Mouse (Mus musculus) kidney, adult 2 months (tissue): ENCODE measurements around the gene Reg3g. TPM values are rescaled to one million over a fixed set of nuclear protein-coding genes. Genes with fewer than 3 reads are reported as not detected.
"Not testable (repeated sequence)": the region's sequence is repeated elsewhere in the genome, so short reads cannot be mapped to it uniquely, and the experiment has no call there.

Source experiments
- DNase-seq: peaks from one replicate; pipeline ENCODE4 v3.0.0; 2021
- H3K27ac ChIP-seq: fragments of 200-500 bp; 2 replicates; pipeline ENCODE4 v1.5.1; 2012; ENCODE audit warnings: low read depth, low read length, control low read depth, inconsistent platforms; ENCODE audit not compliant: insufficient read depth
- H3K27me3 ChIP-seq: fragments of 200-500 bp; replicated peaks from 2 replicates; pipeline ENCODE4 v1.6.1; 2012; ENCODE audit warnings: mild to moderate bottlenecking, moderate library complexity, low read length, inconsistent platforms; ENCODE audit not compliant: control insufficient read depth, insufficient read depth
- H3K36me3 ChIP-seq: fragments of 200-500 bp; 2 replicates; pipeline ENCODE4 v1.6.1; 2012; ENCODE audit warnings: mild to moderate bottlenecking, moderate library complexity, low read length, inconsistent platforms; ENCODE audit not compliant: control insufficient read depth, insufficient read depth
- H3K4me1 ChIP-seq: fragments of 200-500 bp; 2 replicates; pipeline ENCODE4 v1.6.1; 2011; ENCODE audit warnings: low read length; ENCODE audit not compliant: control insufficient read depth, insufficient read depth
- H3K4me3 ChIP-seq: fragments of 200-500 bp; 2 replicates; pipeline ENCODE4 v1.5.1; 2011; ENCODE audit warnings: mild to moderate bottlenecking, low read depth, low read length, control low read depth; ENCODE audit not compliant: insufficient read depth
- CTCF ChIP-seq: fragments of 200-500 bp; conservative IDR thresholded peaks from 2 replicates; pipeline ENCODE4 v1.5.1; 2011; ENCODE audit warnings: low read depth, mild to moderate bottlenecking, control low read depth, low read length, moderate library complexity, mixed read lengths; ENCODE audit not compliant: insufficient read depth, insufficient read length
- POLR2A ChIP-seq: fragments of 200-500 bp; IDR thresholded peaks from one replicate; pipeline ENCODE4 v1.6.1; 2011; ENCODE audit warnings: low read depth, low read length, control low read depth
- WGBS: fragments of 180-500 bp; shearing (Covaris S2); methylation state at CpG from one replicate; pipeline ENCODE4 v1.1.7; 2018; 5-methylcytosine and 5-hydroxymethylcytosine counted together
- polyA plus RNA-seq: library from polyadenylated mRNA; depleted of rRNA; stranded (reverse); fragments of >200 nt; gene quantifications from 2 replicates; pipeline ENCODE4 v1.2.3, GENCODE M21; 2012

The Reg3g gene
- polyA plus RNA-seq, 1 experiment: not detected

GRCm38 (mm10) chr6:78463266-78463665 is 5.4 kb downstream of the Reg3g start:
- H3K27me3 ChIP-seq: no peaks in the 10 kb centered on the region

GRCm38 (mm10) chr6:78462360-78462759 is 6.3 kb downstream of the Reg3g start:
- H3K27me3 ChIP-seq: no peaks in the 10 kb centered on the region
- 38% methylated on average over 2 of the region's 2 CpGs for WGBS
- H3K4me3 ChIP-seq: no peak overlapping the region
- H3K36me3 ChIP-seq: no peaks in the 10 kb centered on the region
- no peak for TF ChIP-seq POLR2A
- no peak for TF ChIP-seq CTCF
- no peaks in the 10 kb centered on the region for H3K4me1 ChIP-seq
- DNase-seq: no peak
- no peak overlapping the region for H3K27ac ChIP-seq

More at GRCm38 (mm10) chr6:78463266-78463665, 5.4 kb downstream of the Reg3g start:
- TF ChIP-seq CTCF (no peak), POLR2A (no peak)
- DNase-seq: no peak
- no peaks in the 10 kb centered on the region for H3K36me3 ChIP-seq
- H3K4me3 ChIP-seq: no peak overlapping the region
- WGBS: 71% methylated on average over 2 of the region's 2 CpGs
- H3K27ac ChIP-seq: no peak overlapping the region
- H3K4me1 ChIP-seq: no peaks in the 10 kb centered on the region

GRCm38 (mm10) chr6:78460191-78460825 is 8.4 kb downstream of the Reg3g start:
- H3K4me3 ChIP-seq: no peak overlapping the region
- no peak overlapping the region for H3K27ac ChIP-seq
- WGBS: 50% methylated on average over 3 of the region's 3 CpGs
- no peaks in the 10 kb centered on the region for H3K4me1 ChIP-seq
- H3K27me3 ChIP-seq: no peaks in the 10 kb centered on the region
- TF ChIP-seq CTCF (no peak), POLR2A (no peak)
- H3K36me3 ChIP-seq: no peaks in the 10 kb centered on the region
- DNase-seq: no peak

GRCm38 (mm10) chr6:78452804-78453203 is 15.9 kb downstream of the Reg3g start:
- no peaks in the 10 kb centered on the region for H3K4me1 ChIP-seq
- no peak overlapping the region for H3K27ac ChIP-seq
- DNase-seq: no peak
- H3K27me3 ChIP-seq: no peaks in the 10 kb centered on the region
- H3K36me3 ChIP-seq: no peaks in the 10 kb centered on the region
- TF ChIP-seq CTCF: no peak
- TF ChIP-seq POLR2A: no peak
- no peak overlapping the region for H3K4me3 ChIP-seq
- 94% methylated on average over 2 of the region's 2 CpGs for WGBS

- Histone ChIP-seq H3K4me1 (no peaks in the 10 kb centered on the region), H3K27me3 (no peaks in the 10 kb centered on the region), H3K4me3 (no peak overlapping the region), H3K36me3 (no peaks in the 10 kb centered on the region), H3K27ac (no peak overlapping the region)
- DNase-seq: peak; percentile 55
- no peak for TF ChIP-seq CTCF
- no peak for TF ChIP-seq POLR2A
Observed at GRCm38 (mm10) chr6:78448409-78448808, 20.3 kb downstream of the Reg3g start.

GRCm38 (mm10) chr6:78447202-78447601 is 21.5 kb downstream of the Reg3g start:
- DNase-seq: no peak
- TF ChIP-seq CTCF (no peak), POLR2A (no peak)
- 39% methylated on average over 1 of the region's 1 CpGs for WGBS
- Histone ChIP-seq H3K36me3 (no peaks in the 10 kb centered on the region), H3K4me3 (no peak overlapping the region), H3K27me3 (no peaks in the 10 kb centered on the region), H3K27ac (no peak overlapping the region), H3K4me1 (no peaks in the 10 kb centered on the region)

- Histone ChIP-seq H3K27me3 (no peaks in the 10 kb centered on the region; the same call in 1 of the 2 replicates), H3K36me3 (no peaks in the 10 kb centered on the region)
- WGBS: 80% methylated on average over 3 of the region's 3 CpGs
Observed at GRCm38 (mm10) chr6:78425497-78425896, 43.2 kb downstream of the Reg3g start.

GRCm38 (mm10) chr6:78422411-78422810 is 46.3 kb downstream of the Reg3g start, which contains the start of gene Reg1:
Reg1 (plus strand) TSS chr6:78422711.
- H3K27ac ChIP-seq, DNase-seq, H3K36me3 ChIP-seq, H3K27me3 ChIP-seq, H3K4me1 ChIP-seq, H3K4me3 ChIP-seq: not testable (repeated sequence)

More at GRCm38 (mm10) chr6:78425497-78425896, 43.2 kb downstream of the Reg3g start:
- Histone ChIP-seq H3K27ac (no peak overlapping the region), H3K4me3 (no peak overlapping the region), H3K4me1 (no peaks in the 10 kb centered on the region)
- DNase-seq: no peak
- TF ChIP-seq CTCF (no peak), POLR2A (no peak)
